Mouse (Mus musculus) left cerebral cortex, postnatal 25 days (tissue): ENCODE data around the gene Zbtb7b. TPM values are rescaled to one million over a fixed set of nuclear protein-coding genes. Genes with fewer than 3 reads are reported as not detected.

Experiments
- total RNA-seq, 2 experiments: library from RNA; stranded (reverse); gene quantifications; 2 replicates each; pipeline ENCODE4 v1.2.3; 2021

The Zbtb7b gene
- total RNA-seq, 2 experiments from 2014 or later = 11.9 to 14.8 TPM

Other genes with a start within 250 kb of the Zbtb7b start
- gene Hcn3, start 234.6 kb downstream of the Zbtb7b start, total RNA-seq = 10 to 100 TPM; 16.0 to 18.7 TPM
- 10 to 100 TPM; 39.0 to 46.6 TPM for gene Clk2, start 230.0 kb downstream of the Zbtb7b start, total RNA-seq
- gene Scamp3, start 217.3 kb downstream of the Zbtb7b start, total RNA-seq = 10 to 100 TPM; 67.1 to 70.2 TPM
- 10 to 100 TPM; 61.6 to 64.9 TPM for gene Fam189b, start 211.6 kb downstream of the Zbtb7b start, total RNA-seq
- gene Gba, start 191.8 kb downstream of the Zbtb7b start, total RNA-seq = 10 to 100 TPM; 66.5 to 67.7 TPM
- gene Thbs3, start 179.6 kb downstream of the Zbtb7b start, total RNA-seq = 10 to 100 TPM; 23.6 to 26.5 TPM
- 10 to 100 TPM; 89.5 to 94.5 TPM for gene Mtx1, start 167.7 kb downstream of the Zbtb7b start, total RNA-seq
- 1 to 10 TPM in 1 of 2 experiments, under 1 TPM in 1; 0.80 to 1.2 TPM for gene Muc1, start 165.7 kb downstream of the Zbtb7b start, total RNA-seq
- 10 to 100 TPM; 69.2 to 69.4 TPM for gene Krtcap2, start 148.8 kb downstream of the Zbtb7b start, total RNA-seq
- 10 to 100 TPM; 89.8 to 94.3 TPM for gene Trim46, start 148.5 kb downstream of the Zbtb7b start, total RNA-seq
- gene Dpm3, start 135.4 kb downstream of the Zbtb7b start, total RNA-seq = 10 to 100 TPM; 47.8 to 48.1 TPM
- gene Slc50a1, start 124.2 kb downstream of the Zbtb7b start, total RNA-seq = 10 to 100 TPM; 32.1 to 37.4 TPM
- 1 to 10 TPM; 4.1 to 5.2 TPM for gene Efna1, start 113.6 kb downstream of the Zbtb7b start, total RNA-seq
- gene Efna3, start 71.8 kb downstream of the Zbtb7b start, total RNA-seq = 10 to 100 TPM; 51.3 to 56.8 TPM
- gene Efna4, start 56.7 kb downstream of the Zbtb7b start, total RNA-seq = under 1 TPM; 0.27 to 0.37 TPM
- gene Adam15, start 44.8 kb downstream of the Zbtb7b start, total RNA-seq = 100 to 1,000 TPM; 101 to 105 TPM
- gene Dcst2, start 32.8 kb downstream of the Zbtb7b start, total RNA-seq = under 1 TPM in 1 of 2 experiments, not detected in 1; 0.32 TPM
- gene Dcst1, start 29.5 kb downstream of the Zbtb7b start, total RNA-seq = not detected
- gene Lenep, start 8.0 kb upstream of the Zbtb7b start, total RNA-seq = 1 to 10 TPM in 1 of 2 experiments, not detected in 1; 3.0 TPM
- 10 to 100 TPM; 32.6 to 32.9 TPM for gene Flad1, start 17.1 kb upstream of the Zbtb7b start, total RNA-seq
- 1 to 10 TPM; 1.9 to 3.1 TPM for gene Cks1b, start 23.6 kb upstream of the Zbtb7b start, total RNA-seq
- gene Shc1, start 23.7 kb upstream of the Zbtb7b start, total RNA-seq = 10 to 100 TPM; 10.7 to 14.6 TPM
- gene Pygo2, start 35.4 kb upstream of the Zbtb7b start, total RNA-seq = 10 to 100 TPM; 51.6 to 60.2 TPM
- 10 to 100 TPM; 37.5 to 38.6 TPM for gene Pbxip1, start 41.9 kb upstream of the Zbtb7b start, total RNA-seq
- gene Pmvk, start 59.8 kb upstream of the Zbtb7b start, total RNA-seq = 10 to 100 TPM; 31.0 to 33.1 TPM
- gene Kcnn3, start 125.4 kb upstream of the Zbtb7b start, total RNA-seq = 10 to 100 TPM; 20.3 to 22.8 TPM